Mouse (Mus musculus) R1 (cell line): Measurements from ENCODE around the gene Ptprm.
"Not testable (repeated sequence)": the region's sequence is repeated elsewhere in the genome, so short reads cannot be mapped to it uniquely, and the experiment has no call there.

ENCODE experiments used
- DNase-seq: peaks from one replicate; pipeline ENCODE4 v3.0.0-alpha.2; 2018; ENCODE audit warnings: low read depth, low spot score

Ptprm gene

DNA sequence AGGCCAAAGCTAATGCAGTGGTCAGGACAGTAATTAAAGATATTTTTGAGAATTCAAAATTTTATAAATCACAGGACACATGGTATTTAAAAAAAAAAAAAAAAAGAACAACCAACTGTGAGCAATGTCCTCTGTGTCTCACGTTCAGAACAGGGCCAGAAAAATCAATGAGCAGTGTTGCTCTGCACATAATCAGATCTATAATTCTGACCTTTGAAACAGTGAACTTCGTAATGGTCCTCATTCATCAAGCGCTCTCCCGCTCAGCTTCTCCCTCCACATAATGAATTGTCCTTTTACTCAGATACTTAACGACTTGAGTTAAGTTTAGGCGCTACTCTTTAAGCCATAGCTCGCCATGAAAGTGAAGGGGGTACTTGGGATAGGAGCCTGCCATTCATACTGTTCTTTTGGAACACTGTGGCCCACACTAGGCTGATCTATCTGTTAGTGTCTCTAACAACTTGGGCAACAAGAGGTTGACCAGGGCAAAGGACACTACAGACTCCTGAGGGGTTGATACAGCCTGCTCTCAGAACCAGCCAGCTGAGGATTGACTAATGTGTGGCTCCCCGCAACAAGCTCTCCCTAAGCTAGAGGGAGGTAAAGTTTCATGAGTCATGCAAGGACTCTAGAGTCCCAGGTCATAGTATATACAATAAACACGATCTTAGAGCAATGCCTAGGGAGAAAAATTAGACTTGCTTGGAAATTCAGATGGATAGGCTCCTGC, 473.1 kb downstream of the Ptprm start:
- DNase-seq, result no peak

DNA sequence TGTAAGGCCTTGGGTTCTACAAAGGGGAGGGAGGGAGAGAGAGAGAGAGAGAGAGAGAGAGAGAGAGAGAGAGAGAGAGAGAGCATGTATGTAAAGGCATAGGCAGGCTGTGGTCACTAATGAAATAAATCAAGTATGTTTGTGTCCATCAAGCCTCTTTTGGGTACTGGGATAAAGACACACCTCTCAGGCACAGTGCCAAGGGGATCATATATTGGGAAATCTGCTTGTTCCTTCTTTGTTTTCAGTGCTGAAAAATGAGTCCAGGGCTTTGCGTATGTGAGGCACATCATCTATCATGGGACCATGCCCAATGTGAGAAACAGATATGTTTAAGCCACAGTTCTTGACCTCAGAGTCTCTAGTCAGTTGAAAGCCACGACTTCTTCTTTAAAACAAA, 475.1 kb downstream of the Ptprm start:
- DNase-seq, result no peak

DNA sequence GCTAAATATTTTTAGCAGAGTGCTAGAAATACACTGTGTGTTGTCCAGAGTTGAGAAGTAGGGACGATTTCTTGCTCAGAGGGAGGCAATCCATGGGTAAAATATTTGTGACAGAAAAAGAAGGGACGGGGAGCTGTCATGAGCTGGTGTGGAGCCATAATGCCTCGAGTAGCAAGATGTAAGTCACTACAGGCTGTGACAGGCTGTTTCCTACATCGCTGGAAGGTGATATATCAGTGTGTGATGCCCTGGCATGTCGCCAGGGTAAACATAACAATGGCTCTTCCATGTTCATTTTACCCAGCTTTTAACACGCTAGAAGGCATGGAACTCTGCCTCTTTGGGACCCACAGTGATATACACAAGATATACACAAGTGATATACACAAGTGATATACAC, 476.7 kb downstream of the Ptprm start:
- DNase-seq, result no peak

DNA sequence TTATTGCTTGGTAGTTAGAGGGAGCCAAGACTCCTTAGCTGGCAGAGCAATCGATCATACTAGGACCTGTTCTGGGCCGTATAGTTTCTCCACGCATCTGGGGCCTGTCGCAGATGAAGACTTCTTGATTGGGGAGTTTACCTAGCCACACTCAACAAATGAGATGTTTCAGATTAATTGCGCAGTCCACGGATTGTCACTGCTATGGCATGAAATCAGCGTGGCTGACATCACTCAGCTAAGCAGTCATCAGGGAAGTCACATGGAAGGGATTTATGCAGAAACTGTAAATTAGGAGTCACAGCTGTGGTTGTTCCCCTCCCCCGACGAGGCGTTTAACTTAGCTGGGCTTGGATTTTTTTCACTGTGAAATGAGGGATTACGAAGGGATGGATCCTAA, 479.4 kb downstream of the Ptprm start:
- DNase-seq, result no peak

DNA sequence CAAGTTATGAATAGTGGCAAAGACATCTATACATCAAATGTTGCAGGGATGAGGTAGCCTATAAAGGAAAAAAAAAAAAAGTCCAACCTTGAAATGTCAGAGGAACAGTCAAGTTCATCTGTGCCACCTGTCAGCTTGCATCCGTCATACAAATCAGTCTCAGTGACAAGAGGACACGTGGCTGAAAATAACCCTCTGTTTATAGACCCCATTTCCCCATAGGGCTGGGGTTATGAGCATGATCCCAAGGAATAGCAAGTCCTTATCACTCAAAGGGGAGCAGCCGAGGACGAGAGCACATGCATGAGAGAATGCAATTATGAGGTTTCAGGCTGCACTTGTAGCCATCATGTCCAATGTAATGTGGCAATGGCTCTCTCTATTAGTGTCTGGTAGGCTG, 482.9 kb downstream of the Ptprm start:
- DNase-seq, result no peak

DNA sequence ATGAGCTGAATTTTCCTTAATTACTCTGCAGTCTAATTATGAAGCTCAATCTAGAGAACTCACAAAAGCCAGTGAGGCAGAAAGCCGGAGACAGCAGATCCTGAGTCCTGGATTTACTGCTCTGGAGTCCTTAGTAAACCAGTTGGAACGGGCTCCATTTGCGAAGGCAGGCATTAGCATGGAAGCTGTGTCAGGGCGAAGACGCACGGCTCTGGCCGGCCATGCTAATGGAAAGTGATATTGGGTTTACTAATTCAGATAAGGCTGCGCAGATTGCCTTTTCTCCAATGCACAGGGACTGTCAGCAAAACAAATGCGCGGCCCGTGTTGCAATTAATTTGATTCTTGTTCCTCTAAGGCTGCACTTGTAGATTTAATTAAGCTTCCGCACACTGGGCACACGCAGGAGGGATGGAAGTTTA, 484.7 kb downstream of the Ptprm start:
- DNase-seq, result peak; percentile 7

DNA sequence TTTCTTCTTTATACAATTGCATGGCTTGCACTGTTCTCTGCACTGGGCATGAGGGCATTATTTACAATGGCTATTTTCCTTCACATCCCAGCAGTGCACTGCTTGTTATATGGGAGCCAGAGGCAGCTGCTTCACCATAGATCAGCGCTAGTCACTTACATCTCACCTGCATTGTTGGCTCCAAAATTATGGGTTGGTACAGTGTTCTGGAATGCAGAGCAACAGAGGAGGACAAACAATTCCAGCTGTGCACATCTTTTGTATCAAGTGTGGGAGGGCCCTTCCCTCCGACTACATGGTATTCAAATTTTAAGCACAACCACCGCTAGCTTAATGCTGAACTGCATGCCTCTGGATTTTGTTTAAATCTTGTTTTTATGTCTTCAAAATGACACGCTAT, 489.8 kb downstream of the Ptprm start:
- DNase-seq, result peak; percentile 64

DNA sequence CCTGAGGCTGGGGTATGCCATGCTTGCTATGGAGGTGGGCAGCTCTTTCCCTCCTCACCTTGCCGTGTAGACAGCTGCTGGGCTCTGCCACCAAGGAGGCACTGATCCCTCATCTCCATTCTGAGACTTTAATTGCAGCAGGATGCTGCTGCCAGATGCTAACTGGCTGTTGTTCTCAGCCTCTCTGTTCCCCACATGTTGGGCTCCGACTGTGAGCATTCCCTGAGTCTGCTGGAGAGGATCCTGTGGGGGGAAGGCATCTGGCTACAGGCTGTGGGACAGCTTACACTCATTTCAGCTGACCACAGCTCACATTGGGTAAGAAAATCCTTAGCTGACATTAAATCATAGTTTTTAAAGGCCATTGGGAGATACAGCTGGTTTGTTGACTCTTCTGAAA, 492.7 kb downstream of the Ptprm start:
- no peak for DNase-seq

DNA sequence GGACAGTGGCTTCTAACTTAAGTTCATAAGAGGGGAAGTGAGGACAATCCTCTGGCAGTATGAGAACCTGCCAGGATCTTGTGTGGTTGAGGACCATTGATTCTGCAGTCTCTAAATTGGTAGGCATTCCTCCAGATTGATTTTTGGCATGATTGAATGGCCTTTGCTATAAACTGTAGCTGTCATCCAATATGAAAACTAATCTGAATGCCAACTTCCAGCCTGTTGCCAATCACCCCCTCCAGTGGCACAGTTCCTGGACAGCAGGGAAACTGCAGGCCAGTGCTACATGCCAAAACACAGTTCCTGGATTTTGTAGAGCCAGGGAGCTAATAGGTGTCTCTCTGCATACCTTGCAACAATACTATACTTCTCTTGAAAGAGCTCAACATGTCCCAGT, 495.5 kb downstream of the Ptprm start:
- DNase-seq, result no peak

DNA sequence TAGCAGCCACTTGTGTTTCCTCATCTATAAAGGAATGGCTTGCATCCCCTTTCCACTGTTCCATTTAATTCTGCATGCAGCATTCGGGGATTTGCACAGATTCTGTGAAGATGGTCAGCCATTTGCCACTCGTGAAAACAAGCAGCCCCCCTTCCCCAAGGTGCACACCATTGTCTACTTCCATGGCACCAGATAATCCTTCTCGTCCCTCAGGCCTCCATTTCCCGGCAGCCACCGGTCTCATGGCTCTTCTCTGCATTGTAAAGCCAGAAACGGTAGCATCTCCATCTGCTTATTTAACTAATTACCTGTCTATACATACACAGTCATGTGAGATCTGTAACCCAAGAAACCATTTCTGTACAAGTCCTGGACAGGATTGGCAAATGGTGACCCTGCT, 501.8 kb downstream of the Ptprm start:
- DNase-seq, result no peak

DNA sequence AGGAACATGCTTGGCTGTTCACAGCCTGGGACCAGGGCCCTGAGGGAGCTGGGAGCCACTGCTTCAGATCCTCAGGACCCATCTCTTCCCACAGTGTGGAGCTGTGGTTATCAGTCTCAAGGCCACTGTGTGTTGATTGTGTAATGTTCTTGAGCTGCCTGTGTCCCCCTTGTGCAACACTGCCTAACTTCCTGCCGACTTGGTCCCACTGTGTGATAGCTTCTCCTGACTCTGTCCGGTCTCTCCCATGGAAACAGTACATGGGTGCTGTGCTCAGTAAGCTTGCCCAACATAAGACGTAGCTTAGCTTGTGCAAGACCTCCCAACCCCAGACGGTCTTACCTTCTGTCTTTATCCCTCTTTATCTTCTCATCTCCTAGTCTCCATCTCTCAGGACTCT, 507.2 kb downstream of the Ptprm start:
- DNase-seq, result not testable (repeated sequence)

DNA sequence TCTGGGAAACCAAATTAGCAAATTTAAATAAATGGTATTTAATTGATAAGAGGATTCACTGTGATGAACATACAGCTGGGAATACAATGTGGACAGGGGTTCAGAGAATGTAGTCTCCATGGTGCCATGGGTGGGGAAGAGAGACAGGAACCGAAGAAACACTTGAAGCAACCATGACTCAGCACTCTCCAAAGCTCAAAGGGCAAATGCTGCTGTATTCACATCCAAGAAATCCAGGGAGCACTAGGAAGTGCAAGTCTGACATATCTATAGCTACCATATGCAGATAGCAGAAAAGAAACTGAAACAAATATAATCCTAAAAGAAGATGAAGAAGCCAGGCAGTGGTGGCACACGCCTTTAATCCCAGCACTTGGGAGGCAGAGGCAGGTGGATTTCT, 531.9 kb downstream of the Ptprm start:
- DNase-seq, result no peak

DNA sequence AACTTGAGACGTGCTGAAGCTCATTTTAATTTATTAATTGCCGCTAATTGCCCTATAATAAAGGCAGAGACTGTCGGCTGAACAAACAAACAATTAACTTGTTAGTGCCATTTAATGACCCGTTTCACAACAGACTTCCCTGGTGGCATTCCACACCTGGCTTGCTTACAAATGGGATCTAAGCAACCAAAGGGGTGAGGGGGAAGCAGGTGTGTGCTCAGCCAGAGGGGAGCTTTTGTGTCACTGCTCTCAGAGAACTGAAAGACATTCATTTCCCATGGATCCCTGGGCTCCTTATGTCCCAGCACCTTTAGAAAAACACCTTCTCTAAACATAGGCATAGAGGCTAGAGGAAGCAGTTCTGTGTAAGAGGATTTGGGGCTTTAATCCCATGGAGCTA, 536.9 kb downstream of the Ptprm start:
- DNase-seq, result no peak

DNA sequence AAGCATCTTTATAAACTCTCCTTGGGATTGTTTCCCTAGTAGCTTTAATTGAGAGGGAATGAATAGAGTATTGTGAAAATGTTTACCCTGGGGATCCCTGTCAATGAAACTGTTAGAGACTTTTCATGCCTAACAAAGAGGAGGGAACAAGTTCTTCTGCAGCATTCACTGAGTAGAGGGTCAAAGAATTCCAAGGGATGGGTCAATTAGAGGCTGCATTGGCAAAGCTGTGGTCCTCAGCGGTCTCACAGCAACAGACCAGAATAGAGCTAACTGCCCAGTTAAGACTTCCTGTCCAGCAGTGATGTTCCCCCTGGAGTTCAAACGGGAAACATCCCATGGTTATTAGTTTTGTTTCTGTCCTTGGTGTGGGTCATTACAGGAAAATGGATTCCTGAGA, 538.3 kb downstream of the Ptprm start:
- no peak for DNase-seq

DNA sequence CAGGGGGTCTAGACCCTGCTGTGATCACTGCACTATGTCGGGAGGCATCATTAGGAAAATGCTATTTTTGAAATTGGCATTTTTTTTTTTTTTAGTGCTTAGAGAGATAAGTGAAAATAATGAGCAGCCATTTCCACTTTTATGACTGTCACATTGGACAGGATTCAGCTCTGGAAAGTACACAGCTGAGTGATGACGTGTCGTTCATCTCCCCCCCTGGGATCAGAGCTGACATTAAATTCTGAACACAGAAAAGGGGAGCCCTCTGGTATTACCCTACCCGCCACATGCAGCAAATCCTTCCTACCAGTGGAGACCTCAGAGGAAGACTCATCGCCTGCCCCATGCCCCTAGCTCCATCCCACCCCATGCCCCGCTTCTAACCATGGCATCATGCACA, 540.5 kb downstream of the Ptprm start:
- no peak for DNase-seq

DNA sequence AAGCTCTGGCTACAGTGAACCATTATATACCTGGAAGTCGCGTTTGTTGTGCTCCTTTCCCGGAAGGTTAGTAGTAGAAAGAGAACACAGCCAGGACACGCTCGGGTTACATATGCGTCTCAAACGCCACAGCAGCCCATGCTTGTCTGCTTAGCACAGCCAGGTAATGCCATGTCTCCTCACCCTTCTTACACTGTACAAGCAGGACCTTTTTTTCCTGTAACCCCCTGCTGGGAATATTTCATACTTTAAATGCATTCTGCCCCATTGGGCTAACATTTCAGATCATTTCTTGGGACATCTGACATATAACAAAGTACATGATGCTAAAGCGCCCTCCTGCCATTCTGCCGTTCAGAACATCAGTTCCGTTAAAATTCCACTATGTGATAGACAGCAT, 540.9 kb downstream of the Ptprm start:
- DNase-seq, result no peak

DNA sequence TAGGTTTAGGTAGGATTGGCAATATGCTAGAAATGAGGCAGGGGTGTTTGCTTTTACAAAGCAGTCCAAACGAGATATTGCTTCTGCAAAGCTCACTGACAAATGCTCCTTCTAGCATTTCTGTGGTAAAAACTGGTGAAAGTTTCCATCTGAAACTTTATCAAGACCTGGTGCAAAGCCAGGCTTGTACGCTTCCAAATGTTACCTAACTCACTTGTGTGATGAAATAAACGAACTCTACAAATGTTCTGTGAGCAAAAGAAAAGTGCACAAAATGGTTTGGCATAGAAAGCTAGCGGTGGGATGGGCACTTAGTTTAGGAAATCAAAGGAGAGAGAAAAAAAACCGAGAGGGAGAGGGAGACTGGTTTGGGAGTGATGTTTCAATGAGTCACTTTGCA, 544.5 kb downstream of the Ptprm start:
- no peak for DNase-seq

DNA sequence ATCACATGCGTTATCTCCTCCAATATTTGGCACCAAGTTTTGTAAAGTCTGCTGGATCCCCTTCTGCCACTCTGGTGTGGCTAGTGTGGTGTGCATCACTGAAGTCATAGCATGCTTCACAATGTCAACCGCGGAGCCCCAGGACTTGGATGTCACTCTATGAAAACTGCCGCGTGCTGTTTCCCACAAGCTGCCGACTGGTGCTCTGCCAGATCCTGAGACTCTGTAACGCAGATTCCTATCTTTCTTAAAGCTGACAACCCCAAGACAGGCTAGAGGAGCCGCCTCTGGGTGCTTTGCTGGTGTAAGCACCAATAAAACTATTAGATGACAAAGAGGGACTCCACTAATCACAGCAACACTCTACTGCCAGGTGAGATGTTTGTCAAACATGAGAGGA, 546.1 kb downstream of the Ptprm start:
- DNase-seq, result no peak

DNA sequence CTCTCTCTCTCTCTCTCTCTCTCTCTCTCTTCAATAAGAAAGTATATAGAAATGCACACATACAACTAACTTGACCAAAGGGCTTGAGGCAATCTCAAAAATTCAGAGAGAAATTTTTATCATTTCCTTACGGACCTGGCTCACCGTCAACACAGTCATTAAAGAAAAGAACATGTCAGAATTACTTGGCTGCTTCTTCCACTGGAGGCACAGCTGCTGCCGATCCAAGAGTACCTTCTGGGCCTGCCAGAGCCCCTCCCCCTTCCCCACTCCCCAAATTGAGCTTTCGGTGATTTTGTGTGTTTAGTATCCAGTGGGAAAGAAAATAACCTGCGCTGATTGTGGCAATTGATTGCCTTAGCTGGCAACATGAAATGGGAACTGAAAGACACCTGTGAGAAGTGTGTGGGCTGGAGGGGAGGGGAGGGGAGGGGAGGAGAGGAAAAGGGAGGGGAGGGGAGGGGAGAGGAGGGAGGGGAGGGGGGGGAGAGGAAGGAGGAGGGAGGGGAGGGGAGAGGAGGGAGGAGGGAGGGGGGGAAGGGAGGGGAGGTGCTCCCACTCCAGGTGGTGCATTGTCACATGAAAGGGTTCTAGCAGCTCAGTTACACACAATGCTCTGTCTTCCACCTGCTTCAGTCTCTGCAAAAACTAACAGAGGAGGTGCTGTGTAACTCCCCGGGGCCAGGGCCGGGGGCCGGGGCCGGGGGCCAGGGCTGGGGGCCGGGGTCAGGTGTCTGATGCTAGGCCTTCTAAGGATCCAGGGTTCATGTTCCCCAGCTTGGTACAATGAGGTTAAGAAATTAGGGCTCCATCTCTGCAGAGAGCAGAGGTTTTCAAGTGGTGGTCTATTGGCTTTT, 552.2 kb downstream of the Ptprm start:
- peak; percentile 25 for DNase-seq

DNA sequence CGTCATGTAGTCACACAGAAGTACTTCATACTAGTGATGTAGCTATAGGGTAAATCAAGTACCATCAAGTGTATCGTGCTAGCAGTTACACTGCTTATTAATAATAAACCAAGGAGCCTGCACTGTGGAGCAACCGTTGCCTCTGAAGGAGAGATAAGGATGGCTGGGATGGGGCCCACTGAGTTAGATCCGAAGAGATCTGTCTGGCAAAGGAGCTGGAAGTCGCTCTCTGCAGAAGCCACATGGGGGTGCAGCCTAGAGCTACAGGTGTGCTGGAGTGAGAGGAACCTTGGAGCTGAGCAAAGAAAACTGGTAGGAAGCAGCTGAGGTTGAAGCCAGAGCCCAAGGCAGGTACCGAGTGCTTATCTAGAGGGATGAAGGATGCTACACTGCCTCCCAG, 554.0 kb downstream of the Ptprm start:
- no peak for DNase-seq

DNA sequence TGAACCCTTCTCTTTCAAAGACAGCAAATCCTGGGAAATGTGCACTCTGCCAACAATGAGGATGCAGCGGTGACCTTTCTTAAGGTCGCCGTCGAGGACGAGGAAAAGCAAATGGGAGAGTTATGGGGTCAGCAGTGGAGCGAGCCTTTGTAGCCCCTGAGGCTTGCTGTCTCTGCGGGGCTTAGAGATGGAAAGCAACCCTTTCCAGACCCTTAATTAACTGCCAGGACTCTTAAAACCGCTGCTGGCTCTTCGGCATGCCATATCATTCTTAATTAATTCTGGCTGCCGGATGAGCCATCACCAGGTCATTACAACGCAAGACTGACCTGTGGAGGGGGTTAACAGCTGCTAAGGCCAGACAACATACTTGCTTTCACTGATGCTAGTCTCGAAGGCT, 568.1 kb downstream of the Ptprm start:
- no peak for DNase-seq

DNA sequence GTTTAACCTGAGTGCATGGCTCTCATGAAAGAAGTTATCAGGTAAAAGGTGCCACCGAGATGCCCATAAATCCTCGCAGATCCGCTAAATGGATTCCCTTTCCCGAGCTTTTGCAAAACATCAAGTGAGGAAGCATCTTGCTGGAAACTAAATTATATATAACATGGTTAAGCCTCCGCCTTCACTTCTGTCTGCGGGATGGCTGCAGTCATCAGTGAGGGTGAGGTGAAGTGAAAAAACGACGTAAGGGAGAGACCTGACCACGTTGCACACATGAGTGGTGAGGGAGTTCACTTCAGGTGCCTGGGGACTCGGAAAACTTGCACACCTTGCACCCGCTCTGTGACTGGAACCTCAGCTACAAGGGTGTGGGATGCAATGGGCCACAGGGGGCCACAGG, 568.7 kb downstream of the Ptprm start:
- DNase-seq, result no peak

DNA sequence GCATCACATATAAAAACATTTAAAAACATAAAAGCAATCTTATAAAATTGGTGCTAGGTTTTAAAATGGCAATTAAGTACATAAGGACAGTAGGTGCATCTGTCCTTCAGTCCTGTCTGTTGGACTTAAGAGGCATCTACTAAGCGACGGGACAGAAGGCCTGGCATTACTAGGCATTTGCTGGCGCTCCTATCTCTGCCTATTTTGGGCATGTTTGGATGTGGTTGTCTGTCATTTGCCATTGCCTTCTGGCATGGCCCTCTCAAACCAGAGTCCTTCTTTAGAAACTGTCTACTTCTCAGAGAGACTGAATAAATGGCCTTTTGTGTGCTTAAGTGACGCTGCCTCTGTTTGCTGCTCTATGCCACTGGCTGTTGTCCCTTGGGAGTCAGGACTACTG, 570.7 kb downstream of the Ptprm start:
- DNase-seq, result no peak
